Mouse (Mus musculus) frontal cortex, postnatal 14 days (tissue): Measurements from ENCODE around the gene Hoxb4.

ENCODE experiments used
- DNase-seq, 2 experiments: peaks; one replicate each; pipeline ENCODE4 v3.0.0; 2022; ENCODE audit warnings: low spot score in 2 of 2

Hoxb4 gene

GRCm38 (mm10) chr11:96349491-96350340 lies 31.6 kb downstream of the Hoxb4 start:
- no peak for DNase-seq

DNA sequence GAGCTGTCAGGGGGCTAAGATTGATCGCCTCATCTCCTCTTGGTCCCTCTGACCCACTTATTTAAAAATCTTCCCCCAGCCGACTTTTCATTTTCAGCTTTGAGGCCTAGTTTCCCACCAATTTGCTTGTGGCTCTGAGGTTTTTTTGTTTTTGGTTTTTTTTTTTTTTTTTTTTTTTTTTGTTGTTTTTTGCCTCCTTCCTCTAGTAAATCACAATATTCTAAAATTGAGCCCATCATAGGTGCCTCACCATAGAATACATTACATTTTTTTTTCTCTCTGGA lies 32.2 kb downstream of the Hoxb4 start, which contains the start of gene Hoxb2:
TSS of gene Hoxb2 (plus strand) at position 185 of the 284 bp plus-strand sequence.
- DNase-seq: no peak

- no peak for DNase-seq
Measured at GRCm38 (mm10) chr11:96350791-96351190, 32.7 kb downstream of the Hoxb4 start.

DNA sequence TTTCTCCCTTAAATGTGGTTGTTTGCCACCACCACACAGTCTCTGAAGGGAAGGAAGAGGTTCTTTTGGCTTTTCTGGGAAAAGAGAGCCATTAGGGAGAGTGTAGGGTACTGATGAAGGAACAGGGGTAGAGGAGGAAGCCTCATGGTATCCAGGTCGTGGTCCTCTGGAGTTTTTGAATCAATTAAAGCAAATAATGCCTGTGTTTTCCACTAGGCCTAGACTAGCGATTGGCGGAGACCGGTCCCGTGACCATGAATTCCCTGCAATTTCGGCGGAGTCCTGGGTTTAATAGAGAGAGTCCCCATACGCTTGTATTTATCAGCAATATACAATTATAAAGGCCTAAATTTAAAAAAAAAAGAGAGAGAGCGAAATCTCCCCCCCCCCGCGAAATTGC lies 33.2 kb downstream of the Hoxb4 start:
- DNase-seq: no peak

DNA sequence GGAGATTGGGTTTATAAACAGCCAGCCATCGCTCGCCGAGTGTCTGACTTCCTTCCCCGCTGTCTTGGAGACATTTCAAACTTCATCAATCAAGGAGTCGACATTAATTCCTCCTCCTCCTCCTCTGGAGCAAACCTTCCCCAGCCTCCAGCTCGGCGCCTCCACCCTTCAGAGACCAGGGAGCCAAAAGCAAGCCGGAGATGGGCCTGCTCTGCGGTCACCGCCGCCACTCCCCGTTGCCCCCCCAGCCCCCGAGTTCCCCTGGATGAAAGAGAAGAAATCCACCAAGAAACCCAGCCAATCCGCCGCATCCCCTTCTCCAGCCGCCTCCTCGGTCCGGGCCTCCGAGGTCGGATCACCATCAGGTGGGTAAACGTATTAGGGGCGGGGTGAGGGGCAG lies 33.8 kb downstream of the Hoxb4 start:
- DNase-seq: no peak

DNA sequence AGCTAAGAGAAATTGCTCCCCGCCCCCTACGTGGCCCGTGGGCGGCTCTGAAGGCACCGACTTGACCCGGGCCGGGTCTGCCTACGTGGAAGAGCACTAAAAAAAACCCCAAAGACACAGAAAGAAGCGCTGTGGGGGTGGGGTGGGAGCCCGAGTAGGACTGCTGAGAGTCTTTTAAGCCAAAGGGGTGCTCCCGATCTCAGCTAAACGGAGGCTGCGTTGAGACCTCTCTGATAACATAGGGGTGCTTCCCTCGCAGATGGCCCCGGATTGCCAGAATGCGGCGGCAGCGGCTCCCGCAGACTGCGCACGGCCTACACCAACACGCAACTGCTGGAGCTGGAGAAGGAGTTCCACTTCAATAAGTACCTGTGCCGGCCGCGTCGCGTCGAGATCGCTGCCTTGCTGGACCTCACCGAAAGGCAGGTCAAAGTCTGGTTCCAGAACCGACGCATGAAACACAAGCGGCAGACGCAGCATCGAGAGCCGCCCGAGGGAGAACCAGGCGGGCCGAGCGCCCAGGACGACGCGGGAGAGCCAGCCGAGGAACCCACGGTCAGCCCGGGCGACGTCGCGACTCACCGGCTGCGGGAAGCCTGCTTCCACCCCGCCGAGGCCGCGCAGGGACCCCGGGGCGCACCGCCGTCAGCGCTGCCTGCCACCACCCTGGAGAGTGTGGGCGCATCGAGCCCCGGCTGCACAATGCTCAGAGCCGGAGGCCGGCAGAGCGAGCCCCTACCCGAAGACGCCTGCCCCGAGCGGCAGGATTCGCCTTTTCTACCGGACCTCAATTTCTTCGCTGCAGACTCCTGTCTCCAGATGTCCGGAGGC lies 34.8 kb downstream of the Hoxb4 start:
- DNase-seq: no peak

DNA sequence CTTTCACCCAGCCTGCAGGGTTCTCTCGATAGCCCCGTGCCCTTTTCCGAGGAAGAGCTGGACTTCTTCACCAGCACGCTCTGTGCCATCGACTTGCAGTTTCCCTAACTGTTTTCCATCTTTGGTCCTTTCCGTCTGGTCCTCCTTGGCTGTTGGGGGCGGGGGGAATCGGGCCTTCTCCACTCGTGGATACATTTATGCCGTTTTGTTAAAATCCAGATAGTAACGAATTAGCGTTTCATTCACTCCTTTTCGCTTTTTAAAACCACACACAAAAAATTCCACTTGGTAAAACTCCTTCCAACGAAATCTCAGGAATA lies 35.4 kb downstream of the Hoxb4 start:
- no peak for DNase-seq

DNA sequence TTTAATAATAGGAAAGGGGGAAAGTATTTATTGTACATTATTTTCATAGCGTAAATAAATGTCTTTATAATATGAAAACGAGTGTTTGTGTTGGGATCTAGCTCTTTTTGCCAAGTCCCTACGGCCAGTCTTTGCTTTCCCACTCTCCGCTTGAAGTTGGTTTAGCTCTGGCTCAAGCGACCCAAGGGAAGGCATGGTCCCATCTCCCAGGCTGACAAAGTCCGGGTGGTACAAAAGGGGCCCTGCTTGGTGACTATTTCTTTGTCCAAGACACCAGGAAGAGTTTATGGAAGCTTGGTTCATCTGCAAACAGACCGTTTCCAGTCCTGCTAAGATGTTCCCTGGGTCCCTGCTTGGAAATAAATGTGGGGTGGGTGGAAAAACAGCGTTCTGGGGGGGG lies 35.9 kb downstream of the Hoxb4 start:
- no peak for DNase-seq

DNA sequence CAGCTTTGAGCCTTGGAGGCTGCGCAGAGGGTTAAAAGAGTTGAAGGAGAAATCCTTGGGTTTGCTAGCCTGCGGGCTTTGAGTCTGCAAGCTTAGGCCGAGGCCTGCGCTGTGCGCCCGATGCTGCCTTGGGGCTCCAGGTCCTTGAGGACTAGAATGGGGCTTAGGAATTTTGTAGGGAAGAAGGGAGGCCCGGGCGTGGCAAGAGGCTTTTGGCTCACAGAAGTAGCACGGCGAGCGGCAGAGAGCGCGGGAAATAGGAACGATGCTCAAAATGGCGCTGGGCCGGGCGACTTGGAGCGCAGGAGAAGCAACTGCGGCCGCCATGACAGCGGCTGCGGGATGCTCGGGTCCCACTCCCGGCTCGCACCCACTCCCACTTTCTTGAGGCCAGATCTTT lies 36.3 kb downstream of the Hoxb4 start:
- DNase-seq: no peak

- DNase-seq: no peak
Measured at GRCm38 (mm10) chr11:96354801-96355311, 36.8 kb downstream of the Hoxb4 start.

GRCm38 (mm10) chr11:96363807-96364206 lies 45.7 kb downstream of the Hoxb4 start:
- no peak for DNase-seq

DNA sequence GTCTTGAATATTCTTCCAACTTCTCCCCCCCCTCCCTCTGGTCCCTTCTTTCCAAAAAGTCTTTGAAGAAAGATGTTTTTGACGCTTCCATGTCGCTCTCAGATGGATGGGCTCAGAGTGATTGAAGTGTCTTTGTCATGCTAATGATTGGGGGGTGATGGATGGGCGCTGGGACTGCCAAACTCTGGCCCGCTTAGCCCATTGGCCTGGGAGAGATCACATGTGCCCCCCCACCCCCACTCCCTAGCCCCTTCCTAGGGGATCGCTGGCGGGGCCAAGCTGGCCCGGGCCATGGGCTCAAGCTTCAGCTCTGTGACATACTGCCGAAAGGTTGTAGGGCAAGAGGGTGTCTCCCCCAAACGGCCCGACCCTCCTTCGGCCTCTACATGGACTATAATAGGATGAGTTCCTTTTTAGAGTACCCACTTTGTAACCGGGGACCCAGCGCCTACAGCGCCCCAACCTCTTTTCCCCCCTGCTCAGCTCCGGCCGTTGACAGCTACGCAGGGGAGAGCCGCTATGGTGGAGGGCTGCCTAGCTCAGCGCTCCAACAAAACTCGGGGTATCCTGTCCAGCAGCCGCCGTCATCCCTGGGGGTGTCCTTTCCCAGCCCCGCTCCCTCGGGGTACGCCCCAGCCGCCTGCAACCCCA lies 47.5 kb downstream of the Hoxb4 start, which contains the start of gene Hoxb1:
TSS of gene Hoxb1 (plus strand) at position 312 of the 651 bp plus-strand sequence.
- no peak for DNase-seq

DNA sequence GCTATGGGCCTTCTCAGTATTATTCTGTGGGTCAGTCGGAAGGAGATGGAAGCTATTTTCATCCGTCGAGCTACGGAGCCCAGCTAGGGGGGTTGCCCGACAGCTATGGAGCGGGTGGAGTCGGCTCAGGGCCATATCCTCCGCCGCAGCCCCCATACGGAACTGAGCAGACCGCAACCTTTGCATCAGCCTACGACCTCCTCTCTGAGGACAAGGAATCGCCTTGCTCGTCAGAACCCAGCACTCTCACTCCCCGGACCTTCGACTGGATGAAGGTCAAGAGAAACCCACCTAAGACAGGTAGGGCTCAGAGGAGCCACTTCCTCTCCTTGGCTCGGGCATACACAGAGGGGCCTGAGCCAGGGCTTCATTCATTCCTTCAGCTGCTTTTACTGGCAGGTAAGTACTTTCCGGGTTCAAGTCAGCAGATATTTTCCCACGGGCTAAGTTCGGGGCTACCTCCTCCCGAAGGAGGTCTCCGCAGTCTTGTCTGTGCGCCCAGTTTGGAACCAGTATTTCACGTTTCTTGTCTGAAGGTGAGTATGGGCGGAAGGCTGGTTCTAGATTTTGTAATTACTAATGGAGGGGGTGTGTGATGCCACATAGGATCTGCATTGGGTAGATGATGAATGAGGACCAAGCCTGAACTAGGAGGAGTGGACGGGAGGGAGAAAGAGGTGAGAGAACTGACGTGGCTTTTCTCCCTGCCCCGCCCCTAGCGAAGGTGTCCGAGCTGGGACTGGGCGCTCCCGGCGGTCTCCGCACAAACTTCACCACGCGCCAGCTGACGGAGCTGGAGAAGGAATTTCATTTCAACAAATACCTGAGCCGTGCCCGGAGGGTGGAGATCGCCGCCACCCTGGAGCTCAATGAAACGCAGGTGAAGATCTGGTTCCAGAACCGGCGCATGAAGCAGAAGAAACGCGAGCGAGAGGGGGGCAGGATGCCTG lies 48.3 kb downstream of the Hoxb4 start:
- DNase-seq: no peak

DNA sequence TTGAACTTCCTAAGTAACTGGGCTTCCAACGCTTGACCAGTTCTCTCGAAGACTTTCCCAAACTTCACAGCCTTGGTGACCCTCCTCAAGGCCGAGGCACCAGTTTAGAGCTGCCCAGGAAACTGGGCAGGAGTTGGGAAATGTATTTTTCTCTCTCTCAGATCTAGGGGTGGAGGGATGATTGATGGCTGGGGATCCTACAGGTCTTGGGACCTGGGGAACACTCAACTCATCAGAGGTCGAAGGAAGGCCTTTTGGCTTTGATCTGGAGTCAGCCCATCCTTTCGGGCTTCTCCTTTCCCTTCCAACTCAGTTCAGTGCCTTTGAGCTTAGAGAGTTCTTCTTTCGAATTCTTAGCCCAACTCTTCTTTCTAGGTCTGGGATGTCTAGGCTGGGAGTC lies 49.1 kb downstream of the Hoxb4 start:
- no peak for DNase-seq

DNA sequence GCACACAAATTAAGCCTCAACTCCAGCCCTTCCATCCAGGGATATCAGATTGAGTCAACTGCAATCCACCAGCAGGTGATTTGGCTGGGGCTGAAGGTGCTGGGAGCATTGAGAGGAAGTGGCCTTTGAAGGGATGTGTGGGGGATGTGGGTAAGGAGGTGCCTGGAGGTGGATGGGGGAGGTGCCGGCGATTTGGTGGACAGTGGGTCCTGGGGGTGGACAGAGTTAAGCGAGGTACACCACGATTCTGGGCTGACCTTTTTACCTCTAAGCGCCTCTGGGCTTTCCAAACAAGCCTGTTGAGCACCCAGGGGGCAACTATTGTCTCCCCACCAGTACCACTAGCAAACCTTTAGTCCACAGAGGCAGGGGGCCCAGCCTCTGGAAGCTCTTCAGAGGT lies 50.6 kb downstream of the Hoxb4 start:
- no peak for DNase-seq

DNA sequence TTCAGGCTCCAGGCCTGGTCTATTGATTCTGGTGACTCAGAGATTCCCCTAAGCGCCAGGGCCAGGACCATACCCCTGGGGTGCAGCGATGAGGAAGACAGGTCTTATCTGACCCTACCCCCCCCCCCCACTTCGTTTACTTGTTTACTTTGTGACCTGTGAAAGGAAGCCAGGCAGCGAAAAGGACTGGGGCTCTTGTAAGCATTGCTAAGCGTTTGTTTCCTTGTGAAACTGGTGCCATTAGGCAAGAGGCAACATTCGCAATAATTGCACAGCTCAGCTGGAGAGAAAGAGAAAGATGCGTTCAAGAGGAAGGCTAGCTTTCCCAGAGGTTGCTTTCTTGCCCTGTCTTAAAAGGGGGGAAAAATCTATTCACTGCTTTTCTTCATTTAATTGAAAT lies 51.1 kb downstream of the Hoxb4 start:
- no peak for DNase-seq
